Mouse (Mus musculus) heart, embryonic 15.5 days (tissue): ENCODE results near the gene Ubr4. TPM values are rescaled to one million over a fixed set of nuclear protein-coding genes. Genes with fewer than 3 reads are reported as not detected.

Experiments
- ATAC-seq: fragments of 200-750 bp; cut with Nextera tagmentation; replicated peaks from 2 replicates; pipeline ENCODE4 v1.8.0; 2017; ENCODE audit warnings: low read depth, moderate TSS enrichment; ENCODE audit not compliant: insufficient number of reproducible peaks, insufficient read depth, low FRiP score
- H3K27ac ChIP-seq: fragments of 300-500 bp; sonication (generic); 2 replicates; pipeline ENCODE4 v1.5.1; 2015; ENCODE audit warnings: mild to moderate bottlenecking, inconsistent platforms
- H3K27me3 ChIP-seq: fragments of 300-500 bp; sonication (generic); 2 replicates; pipeline ENCODE4 v1.6.1; 2015; ENCODE audit warnings: inconsistent platforms
- H3K36me3 ChIP-seq: fragments of 300-500 bp; sonication (generic); 2 replicates; pipeline ENCODE4 v1.6.1; 2015; ENCODE audit warnings: mild to moderate bottlenecking, inconsistent platforms
- H3K4me1 ChIP-seq: fragments of 300-500 bp; sonication (generic); replicated peaks from 2 replicates; pipeline ENCODE4 v1.6.1; 2015; ENCODE audit warnings: inconsistent platforms
- H3K4me2 ChIP-seq: fragments of 300-500 bp; sonication (generic); 2 replicates; pipeline ENCODE4 v1.6.1; 2015; ENCODE audit warnings: inconsistent platforms, mild to moderate bottlenecking, moderate library complexity
- H3K4me3 ChIP-seq: fragments of 300-500 bp; sonication (generic); 2 replicates; pipeline ENCODE4 v1.5.1; 2015; ENCODE audit warnings: mild to moderate bottlenecking, inconsistent platforms
- H3K9ac ChIP-seq: fragments of 300-500 bp; sonication (generic); 2 replicates; pipeline ENCODE4 v1.6.1; 2015; ENCODE audit warnings: mild to moderate bottlenecking, inconsistent platforms
- H3K9me3 ChIP-seq: fragments of 300-500 bp; sonication (generic); replicated peaks from 2 replicates; pipeline ENCODE4 v1.6.1; 2016; ENCODE audit warnings: inconsistent platforms
- WGBS: fragments of 180-500 bp; shearing (Covaris S2); methylation state at CpG from one replicate; pipeline ENCODE4 v1.1.7; 2015; ENCODE audit warnings: mixed read lengths; 5-methylcytosine and 5-hydroxymethylcytosine counted together
- polyA plus RNA-seq: library from polyadenylated mRNA; unstranded; fragments of >200 nt; fragmentation: Nextera tagmentation; extraction: Ambion mirVana; gene quantifications from 2 replicates; pipeline ENCODE4 v1.2.1, GENCODE M21; 2015

The Ubr4 gene
- polyA plus RNA-seq, 1 experiment from 2014 or later: 49.1 TPM

GRCm38 (mm10) chr4:139464163-139464562, 111.8 kb downstream of the Ubr4 start:
- H3K4me2 ChIP-seq: no peak overlapping the region
- no peak overlapping the region for H3K4me3 ChIP-seq
- no peak overlapping the region for H3K9ac ChIP-seq
- ATAC-seq: no peak
- H3K4me1 ChIP-seq: 0 out of 2 replicates have a peak, but pooled peaks cover 6% of the 10 kb centered on the region
- WGBS: 91% methylated on average over 12 of the region's 12 CpGs
- H3K9me3 ChIP-seq: no peaks in the 10 kb centered on the region
- H3K36me3 ChIP-seq: peaks cover 95% of the 10 kb centered on the region
- no peak overlapping the region for H3K27ac ChIP-seq
- no peaks in the 10 kb centered on the region for H3K27me3 ChIP-seq

- no peaks in the 10 kb centered on the region for H3K27me3 ChIP-seq
- H3K4me1 ChIP-seq: peaks cover 6% of the 10 kb centered on the region; the same call in 1 of the 2 replicates
- H3K9ac ChIP-seq: no peak overlapping the region
- no peak overlapping the region for H3K4me3 ChIP-seq
- no peak overlapping the region for H3K27ac ChIP-seq
- no peak overlapping the region for H3K4me2 ChIP-seq
- H3K36me3 ChIP-seq: peaks cover 97% of the 10 kb centered on the region
- H3K9me3 ChIP-seq: no peaks in the 10 kb centered on the region
- no peak for ATAC-seq
- 89% methylated on average over 6 of the region's 6 CpGs for WGBS
These were observed 114.1 kb downstream of the Ubr4 start for GRCm38 (mm10) chr4:139466541-139466940.

- WGBS: 39% methylated on average over 7 of the region's 7 CpGs
- Histone ChIP-seq H3K9me3 (no peaks in the 10 kb centered on the region), H3K4me2 (no peak overlapping the region), H3K9ac (no peak overlapping the region), H3K4me1 (peaks cover 6% of the 10 kb centered on the region; the same call in 1 of the 2 replicates), H3K27ac (no peak overlapping the region), H3K4me3 (no peak overlapping the region), H3K36me3 (peaks cover 97% of the 10 kb centered on the region), H3K27me3 (no peaks in the 10 kb centered on the region)
- ATAC-seq: peak; percentile 45; the same call in 1 of the 2 replicates
These were observed 117.8 kb downstream of the Ubr4 start for GRCm38 (mm10) chr4:139470198-139470597.

GRCm38 (mm10) chr4:139476663-139477625, 124.5 kb downstream of the Ubr4 start:
- Histone ChIP-seq H3K4me3 (no peak overlapping the region), H3K4me1 (peaks cover 12% of the 10 kb centered on the region; the same call in 1 of the 2 replicates), H3K9me3 (no peaks in the 10 kb centered on the region), H3K27me3 (no peaks in the 10 kb centered on the region), H3K9ac (no peak overlapping the region), H3K36me3 (peaks cover 94% of the 10 kb centered on the region), H3K4me2 (no peak overlapping the region), H3K27ac (no peak overlapping the region)
- no peak for ATAC-seq
- WGBS: 85% methylated on average over 16 of the region's 16 CpGs

- WGBS: 80% methylated on average over 2 of the region's 2 CpGs
- Histone ChIP-seq H3K27me3 (no peaks in the 10 kb centered on the region), H3K36me3 (peaks cover 94% of the 10 kb centered on the region), H3K27ac (no peak overlapping the region), H3K9ac (no peak overlapping the region), H3K4me2 (no peak overlapping the region), H3K4me1 (peaks cover 12% of the 10 kb centered on the region; the same call in 1 of the 2 replicates), H3K4me3 (no peak overlapping the region), H3K9me3 (no peaks in the 10 kb centered on the region)
- no peak for ATAC-seq
These were observed 125.6 kb downstream of the Ubr4 start for GRCm38 (mm10) chr4:139477983-139478382.

- ATAC-seq: no peak
- Histone ChIP-seq H3K9me3 (no peaks in the 10 kb centered on the region), H3K4me2 (no peak overlapping the region), H3K27me3 (no peaks in the 10 kb centered on the region), H3K36me3 (peaks cover 93% of the 10 kb centered on the region), H3K9ac (no peak overlapping the region), H3K4me1 (peaks cover 12% of the 10 kb centered on the region; the same call in 1 of the 2 replicates), H3K4me3 (no peak overlapping the region), H3K27ac (no peak overlapping the region)
- WGBS: 92% methylated on average over 8 of the region's 8 CpGs
These were observed 126.8 kb downstream of the Ubr4 start for GRCm38 (mm10) chr4:139479176-139479575.

- Histone ChIP-seq H3K4me1 (peaks cover 12% of the 10 kb centered on the region; the same call in 1 of the 2 replicates), H3K36me3 (peaks cover 90% of the 10 kb centered on the region), H3K27ac (peak overlapping the region; percentile 54), H3K9ac (no peak overlapping the region), H3K4me3 (no peak overlapping the region), H3K9me3 (no peaks in the 10 kb centered on the region), H3K4me2 (no peak overlapping the region), H3K27me3 (no peaks in the 10 kb centered on the region)
- 34% methylated on average over 1 of the region's 1 CpGs for WGBS
- ATAC-seq: peak; percentile 59; the same call in 1 of the 2 replicates
These were observed 129.0 kb downstream of the Ubr4 start for GRCm38 (mm10) chr4:139481400-139481799.

GRCm38 (mm10) chr4:139483461-139484105, 131.2 kb downstream of the Ubr4 start:
- ATAC-seq: no peak
- no peak overlapping the region for H3K4me3 ChIP-seq
- H3K4me2 ChIP-seq: no peak overlapping the region
- peaks cover 89% of the 10 kb centered on the region for H3K36me3 ChIP-seq
- WGBS: 90% methylated on average over 8 of the region's 8 CpGs
- H3K27ac ChIP-seq: no peak overlapping the region
- H3K4me1 ChIP-seq: peaks cover 12% of the 10 kb centered on the region; the same call in 1 of the 2 replicates
- no peak overlapping the region for H3K9ac ChIP-seq
- H3K9me3 ChIP-seq: no peaks in the 10 kb centered on the region
- no peaks in the 10 kb centered on the region for H3K27me3 ChIP-seq

GRCm38 (mm10) chr4:139484496-139484895, 132.1 kb downstream of the Ubr4 start:
- whole genome bisulfite sequencing: 74% methylated on average over 7 of the region's 7 CpGs
- Histone ChIP-seq H3K9ac (no peak overlapping the region), H3K36me3 (peaks cover 89% of the 10 kb centered on the region), H3K27me3 (no peaks in the 10 kb centered on the region), H3K27ac (no peak overlapping the region), H3K4me2 (no peak overlapping the region), H3K4me3 (no peak overlapping the region), H3K9me3 (no peaks in the 10 kb centered on the region), H3K4me1 (peaks cover 12% of the 10 kb centered on the region; the same call in 1 of the 2 replicates)
- no peak for ATAC-seq

- ATAC-seq: no peak
- peaks cover 82% of the 10 kb centered on the region for H3K36me3 ChIP-seq
- H3K27ac ChIP-seq: no peak overlapping the region
- 76% methylated on average over 10 of the region's 10 CpGs for WGBS
- peaks cover 4% of the 10 kb centered on the region; the same call in 1 of the 2 replicates for H3K4me1 ChIP-seq
- no peak overlapping the region for H3K9ac ChIP-seq
- no peak overlapping the region for H3K4me2 ChIP-seq
- no peak overlapping the region for H3K4me3 ChIP-seq
- H3K27me3 ChIP-seq: no peaks in the 10 kb centered on the region
- no peaks in the 10 kb centered on the region for H3K9me3 ChIP-seq
These were observed 134.7 kb downstream of the Ubr4 start for GRCm38 (mm10) chr4:139487085-139487484.

GRCm38 (mm10) chr4:139488325-139488724, 135.9 kb downstream of the Ubr4 start:
- no peak for ATAC-seq
- Histone ChIP-seq H3K9ac (no peak overlapping the region), H3K36me3 (peaks cover 70% of the 10 kb centered on the region), H3K4me1 (peaks cover 12% of the 10 kb centered on the region), H3K27ac (no peak overlapping the region), H3K9me3 (no peaks in the 10 kb centered on the region), H3K4me2 (no peak overlapping the region), H3K27me3 (no peaks in the 10 kb centered on the region), H3K4me3 (no peak overlapping the region)
- 94% methylated on average over 5 of the region's 5 CpGs for WGBS
